Mouse (Mus musculus) liver, adult 2 months (tissue): ENCODE data around the gene Cd82.

ENCODE experiments used
- CTCF ChIP-seq: fragments of 200-500 bp; IDR thresholded peaks from 2 replicates; pipeline ENCODE4 v1.5.1; 2011; ENCODE audit warnings: low read depth, low read length, control low read depth
- POLR2A ChIP-seq: fragments of 200-500 bp; IDR thresholded peaks from 2 replicates; pipeline ENCODE4 v1.6.1; 2011; ENCODE audit warnings: low read length, control low read depth; ENCODE audit not compliant: insufficient read depth; ENCODE audit errors: extremely low read depth

- TF ChIP-seq POLR2A (no peak), CTCF (no peak)
Measured at GRCm38 (mm10) chr2:93386958-93387357, 76.0 kb downstream of the Cd82 start.
